Mouse (Mus musculus): ENCODE measurements around the gene Krt33a. TPM values are rescaled to one million over a fixed set of nuclear protein-coding genes. Genes with fewer than 3 reads are reported as not detected.

Gene Krt33a
- polyA plus RNA-seq (2015; fragmentation: Nextera tagmentation; extraction: Ambion mirVana) = not detected in 2 replicates

- Histone ChIP-seq H3K9me3 (no peaks in the 10 kb centered on the region), H3K4me1 (replicated peaks) (no peaks in the 10 kb centered on the region), H3K4me3 (no peak within 1 kb of the TSS), H3K36me3 (no peaks in the 10 kb centered on the region), H3K4me2 (no peak within 1 kb of the TSS), H3K9ac (no peak within 1 kb of the TSS), H3K27ac (replicated peaks) (no peak within 1 kb of the TSS), H3K27me3 (no peaks in the 10 kb centered on the region)
- ATAC-seq (ENCODE audit: low FRiP score, low read depth) = no peak
- WGBS = 81% methylated on average over 4 of the region's 4 CpGs
Observed at GRCm38 (mm10) chr11:100016112-100016511, at the start of gene Krt33a. TSS of gene Krt33a (minus strand) at chr11:100016212.

- no peak for ATAC-seq (ENCODE audit: low FRiP score, low read depth)
- 73% methylated on average over 8 of the region's 8 CpGs for WGBS
- no peak overlapping the region for H3K4me3 ChIP-seq
- H3K27ac ChIP-seq (replicated peaks) = no peak overlapping the region
- H3K4me1 ChIP-seq (replicated peaks) = no peaks in the 10 kb centered on the region
- no peak overlapping the region for H3K4me2 ChIP-seq
- H3K27me3 ChIP-seq = no peaks in the 10 kb centered on the region
- no peaks in the 10 kb centered on the region for H3K36me3 ChIP-seq
- H3K9me3 ChIP-seq = no peaks in the 10 kb centered on the region
- no peak overlapping the region for H3K9ac ChIP-seq
Observed at GRCm38 (mm10) chr11:100058875-100059274, 42.9 kb upstream of the Krt33a start.

- Histone ChIP-seq H3K27ac (replicated peaks) (no peak overlapping the region), H3K4me3 (no peak overlapping the region), H3K4me1 (replicated peaks) (no peaks in the 10 kb centered on the region), H3K9me3 (no peaks in the 10 kb centered on the region), H3K36me3 (no peaks in the 10 kb centered on the region), H3K27me3 (no peaks in the 10 kb centered on the region), H3K4me2 (no peak overlapping the region), H3K9ac (no peak overlapping the region)
- no peak for ATAC-seq (ENCODE audit: low FRiP score, low read depth)
- 82% methylated on average over 9 of the region's 9 CpGs for WGBS
Observed at GRCm38 (mm10) chr11:100055686-100056655, 40.0 kb upstream of the Krt33a start.

GRCm38 (mm10) chr11:100050451-100050850 lies 34.4 kb upstream of the Krt33a start, which contains the start of gene Krt31:
TSS of gene Krt31 (minus strand) at chr11:100050551.
- WGBS = 85% methylated on average over 3 of the region's 3 CpGs
- no peak within 1 kb of the TSS for H3K27ac ChIP-seq (replicated peaks)
- H3K9ac ChIP-seq = no peak within 1 kb of the TSS
- H3K9me3 ChIP-seq = no peaks in the 10 kb centered on the region
- no peaks in the 10 kb centered on the region for H3K27me3 ChIP-seq
- no peak within 1 kb of the TSS for H3K4me3 ChIP-seq
- no peak within 1 kb of the TSS for H3K4me2 ChIP-seq
- H3K36me3 ChIP-seq = no peaks in the 10 kb centered on the region
- ATAC-seq (ENCODE audit: low FRiP score, low read depth) = no peak
- no peaks in the 10 kb centered on the region for H3K4me1 ChIP-seq (replicated peaks)

- no peaks in the 10 kb centered on the region for H3K27me3 ChIP-seq
- no peak overlapping the region for H3K4me3 ChIP-seq
- no peaks in the 10 kb centered on the region for H3K36me3 ChIP-seq
- H3K9me3 ChIP-seq = no peaks in the 10 kb centered on the region
- no peak for ATAC-seq (ENCODE audit: low FRiP score, low read depth)
- H3K9ac ChIP-seq = no peak overlapping the region
- H3K4me2 ChIP-seq = no peak overlapping the region
- H3K4me1 ChIP-seq (replicated peaks) = no peaks in the 10 kb centered on the region
- H3K27ac ChIP-seq (replicated peaks) = no peak overlapping the region
- WGBS = 92% methylated on average over 2 of the region's 2 CpGs
Observed at GRCm38 (mm10) chr11:100047193-100047592, 31.2 kb upstream of the Krt33a start.

- H3K4me1 ChIP-seq (replicated peaks) = no peaks in the 10 kb centered on the region
- H3K4me2 ChIP-seq = no peak overlapping the region
- H3K9ac ChIP-seq = no peak overlapping the region
- no peaks in the 10 kb centered on the region for H3K9me3 ChIP-seq
- ATAC-seq (ENCODE audit: low FRiP score, low read depth) = no peak
- WGBS = 97% methylated on average over 6 of the region's 6 CpGs
- H3K27ac ChIP-seq (replicated peaks) = no peak overlapping the region
- no peaks in the 10 kb centered on the region for H3K27me3 ChIP-seq
- no peaks in the 10 kb centered on the region for H3K36me3 ChIP-seq
- no peak overlapping the region for H3K4me3 ChIP-seq
Observed at GRCm38 (mm10) chr11:100046303-100046866, 30.4 kb upstream of the Krt33a start.

- H3K4me1 ChIP-seq (replicated peaks) = no peaks in the 10 kb centered on the region
- no peak within 1 kb of the TSS for H3K4me2 ChIP-seq
- no peak for ATAC-seq (ENCODE audit: low FRiP score, low read depth)
- no peak within 1 kb of the TSS for H3K9ac ChIP-seq
- no peak within 1 kb of the TSS for H3K27ac ChIP-seq (replicated peaks)
- H3K9me3 ChIP-seq = no peaks in the 10 kb centered on the region
- H3K36me3 ChIP-seq = no peaks in the 10 kb centered on the region
- WGBS = 93% methylated on average over 6 of the region's 6 CpGs
- H3K27me3 ChIP-seq = no peaks in the 10 kb centered on the region
- no peak within 1 kb of the TSS for H3K4me3 ChIP-seq
Observed at GRCm38 (mm10) chr11:100041454-100041853, 25.4 kb upstream of the Krt33a start, which contains the start of gene Krt34. TSS of gene Krt34 (minus strand) at chr11:100041554.

- no peak for ATAC-seq (ENCODE audit: low FRiP score, low read depth)
- Histone ChIP-seq H3K4me3 (no peak within 1 kb of the TSS), H3K4me1 (replicated peaks) (no peaks in the 10 kb centered on the region), H3K4me2 (no peak within 1 kb of the TSS), H3K27me3 (no peaks in the 10 kb centered on the region), H3K9ac (no peak within 1 kb of the TSS), H3K27ac (replicated peaks) (no peak within 1 kb of the TSS), H3K36me3 (no peaks in the 10 kb centered on the region), H3K9me3 (no peaks in the 10 kb centered on the region)
- 92% methylated on average over 6 of the region's 6 CpGs for WGBS
Observed at GRCm38 (mm10) chr11:100029768-100030167, 13.8 kb upstream of the Krt33a start, which contains the start of gene Krt33b. TSS of gene Krt33b (minus strand) at chr11:100029868.

GRCm38 (mm10) chr11:100021438-100021837 lies 5.4 kb upstream of the Krt33a start:
- WGBS = 87% methylated on average over 5 of the region's 5 CpGs
- no peak overlapping the region for H3K4me3 ChIP-seq
- no peaks in the 10 kb centered on the region for H3K27me3 ChIP-seq
- ATAC-seq (ENCODE audit: low FRiP score, low read depth) = no peak
- no peak overlapping the region for H3K9ac ChIP-seq
- no peaks in the 10 kb centered on the region for H3K4me1 ChIP-seq (replicated peaks)
- no peak overlapping the region for H3K27ac ChIP-seq (replicated peaks)
- no peaks in the 10 kb centered on the region for H3K9me3 ChIP-seq
- no peaks in the 10 kb centered on the region for H3K36me3 ChIP-seq
- no peak overlapping the region for H3K4me2 ChIP-seq

- WGBS = 84% methylated on average over 1 of the region's 1 CpGs
- Histone ChIP-seq H3K9ac (no peak overlapping the region), H3K27me3 (no peaks in the 10 kb centered on the region), H3K4me3 (no peak overlapping the region), H3K9me3 (no peaks in the 10 kb centered on the region), H3K4me1 (replicated peaks) (no peaks in the 10 kb centered on the region), H3K36me3 (no peaks in the 10 kb centered on the region), H3K4me2 (no peak overlapping the region), H3K27ac (replicated peaks) (no peak overlapping the region)
- no peak for ATAC-seq (ENCODE audit: low FRiP score, low read depth)
Observed at GRCm38 (mm10) chr11:100019466-100019865, 3.5 kb upstream of the Krt33a start.

GRCm38 (mm10) chr11:100013691-100014171 lies 2.3 kb downstream of the Krt33a start:
- ATAC-seq (ENCODE audit: low FRiP score, low read depth) = no peak
- Histone ChIP-seq H3K9ac (no peak overlapping the region), H3K36me3 (no peaks in the 10 kb centered on the region), H3K27ac (replicated peaks) (no peak overlapping the region), H3K4me3 (no peak overlapping the region), H3K27me3 (no peaks in the 10 kb centered on the region), H3K9me3 (no peaks in the 10 kb centered on the region), H3K4me1 (replicated peaks) (no peaks in the 10 kb centered on the region), H3K4me2 (no peak overlapping the region)
- WGBS = 81% methylated on average over 4 of the region's 4 CpGs

- no peak overlapping the region for H3K4me2 ChIP-seq
- H3K27ac ChIP-seq (replicated peaks) = no peak overlapping the region
- H3K9ac ChIP-seq = no peak overlapping the region
- H3K36me3 ChIP-seq = no peaks in the 10 kb centered on the region
- H3K27me3 ChIP-seq = no peaks in the 10 kb centered on the region
- H3K4me1 ChIP-seq (replicated peaks) = no peaks in the 10 kb centered on the region
- H3K9me3 ChIP-seq = no peaks in the 10 kb centered on the region
- H3K4me3 ChIP-seq = no peak overlapping the region
- WGBS = 90% methylated on average over 5 of the region's 5 CpGs
- no peak for ATAC-seq (ENCODE audit: low FRiP score, low read depth)
Observed at GRCm38 (mm10) chr11:100010682-100011081, 5.3 kb downstream of the Krt33a start.

Data from hindbrain, embryonic 15.5 days (tissue).